Mouse (Mus musculus) CH12.LX (cell line): ENCODE data around the gene Olfr870. TPM values are rescaled to one million over a fixed set of nuclear protein-coding genes. Genes with fewer than 3 reads are reported as not detected.
"Not testable (repeated sequence)": the region's sequence is repeated elsewhere in the genome, so short reads cannot be mapped to it uniquely, and the experiment has no call there.

ENCODE experiments used
- DNase-seq: peaks from one replicate; pipeline ENCODE4 v3.0.0-alpha.2; 2013; ENCODE audit errors: extremely low read depth
- H3K27ac ChIP-seq: 2 replicates; pipeline ENCODE4 v1.5.1; 2012; ENCODE audit warnings: low read depth, mild to moderate bottlenecking, control low read depth, moderate library complexity; ENCODE audit not compliant: insufficient read depth
- H3K27me3 ChIP-seq: replicated peaks from 2 replicates; pipeline ENCODE3; 2012; ENCODE audit warnings: inconsistent platforms
- H3K36me3 ChIP-seq, 2 experiments: replicated peaks in 1 of 2; 2 replicates each; pipeline versions ENCODE3 to v1.6.1; 2012; ENCODE audit warnings: inconsistent platforms in 1 of 2, low read length in 1 of 2, mild to moderate bottlenecking in 1 of 2, mixed read lengths in 1 of 2, moderate library complexity in 1 of 2; ENCODE audit not compliant: control insufficient read depth in 1 of 2, insufficient read depth in 1 of 2
- H3K4me1 ChIP-seq, 2 experiments: 2 replicates each; pipeline ENCODE4 v1.6.1; 2012; ENCODE audit warnings: inconsistent platforms in 1 of 2, moderate library complexity in 1 of 2; ENCODE audit not compliant: insufficient read depth in 2 of 2, control insufficient read depth in 1 of 2
- H3K4me2 ChIP-seq: 2 replicates; pipeline ENCODE4 v1.6.1; 2012; ENCODE audit warnings: low read depth, mild to moderate bottlenecking, control low read depth; ENCODE audit not compliant: poor library complexity, insufficient read depth, severe bottlenecking
- H3K4me3 ChIP-seq, 3 experiments: fragments of 150-350 bp in 1 of 3; sonication (generic) in 1 of 3; replicated peaks in 1 of 3; 2 replicates each; pipeline versions ENCODE3 to v1.5.1; 2011 to 2012; ENCODE audit warnings: low read depth in 2 of 3, low read length in 2 of 3, mild to moderate bottlenecking in 2 of 3, moderate library complexity in 2 of 3, control low read depth in 1 of 3, improper control_type of control experiment in 1 of 3, inconsistent platforms in 1 of 3, mixed read lengths in 1 of 3; ENCODE audit not compliant: poor library complexity in 1 of 3
- H3K79me2 ChIP-seq: replicated peaks from 2 replicates; pipeline ENCODE4 v1.6.1; 2012; ENCODE audit warnings: mild to moderate bottlenecking, moderate library complexity; ENCODE audit not compliant: control insufficient read depth, poor library complexity, insufficient read depth, severe bottlenecking; ENCODE audit errors: extremely low read depth
- H3K9ac ChIP-seq: 2 replicates; pipeline ENCODE4 v1.6.1; 2012; ENCODE audit warnings: low read depth, mild to moderate bottlenecking, control low read depth, moderate library complexity; ENCODE audit not compliant: insufficient read depth
- H3K9me3 ChIP-seq: replicated peaks from 2 replicates; pipeline ENCODE3; 2012; ENCODE audit warnings: low read length, inconsistent platforms, mixed read lengths
- BHLHE40 ChIP-seq: IDR thresholded peaks from 2 replicates; pipeline ENCODE4 v1.6.1; 2011; ENCODE audit warnings: mild to moderate bottlenecking, low read depth, low read length, improper control_type of control experiment
- CHD2 ChIP-seq: IDR thresholded peaks from 2 replicates; pipeline ENCODE4 v1.6.1; 2011; ENCODE audit warnings: low read length, improper control_type of control experiment
- E2F4 ChIP-seq: IDR thresholded peaks from 2 replicates; pipeline ENCODE4 v1.6.1; 2011; ENCODE audit warnings: low read depth, low read length, improper control_type of control experiment; ENCODE audit not compliant: insufficient replicate concordance
- GABPA ChIP-seq: IDR thresholded peaks from 2 replicates; pipeline ENCODE4 v1.6.1; 2012; ENCODE audit warnings: low read depth, low read length, improper control_type of control experiment, inconsistent platforms; ENCODE audit not compliant: insufficient replicate concordance
- HCFC1 ChIP-seq: IDR thresholded peaks from 2 replicates; pipeline ENCODE4 v1.6.1; 2012; ENCODE audit warnings: low read depth, mild to moderate bottlenecking, inconsistent platforms, low read length, improper control_type of control experiment
- JUND ChIP-seq: conservative IDR thresholded peaks from 2 replicates; pipeline ENCODE4 v1.6.1; 2011; ENCODE audit warnings: low read depth, low read length, improper control_type of control experiment
- MAFK ChIP-seq: IDR thresholded peaks from 2 replicates; pipeline ENCODE4 v1.6.1; 2011; ENCODE audit warnings: low read length, improper control_type of control experiment; ENCODE audit not compliant: insufficient replicate concordance
- MAZ ChIP-seq: IDR thresholded peaks from 2 replicates; pipeline ENCODE4 v1.6.1; 2012; ENCODE audit warnings: low read depth, mild to moderate bottlenecking, inconsistent platforms, low read length, improper control_type of control experiment, moderate library complexity
- MXI1 ChIP-seq: IDR thresholded peaks from 2 replicates; pipeline ENCODE4 v1.6.1; 2011; ENCODE audit warnings: mild to moderate bottlenecking, low read depth, low read length, improper control_type of control experiment
- NRF1 ChIP-seq: IDR thresholded peaks from 2 replicates; pipeline ENCODE4 v1.6.1; 2014; ENCODE audit warnings: low read depth, mild to moderate bottlenecking, inconsistent platforms, low read length, improper control_type of control experiment, moderate library complexity
- POLR2A ChIP-seq: IDR thresholded peaks from 2 replicates; pipeline ENCODE4 v1.6.1; 2011; ENCODE audit warnings: low read depth, mild to moderate bottlenecking, improper control_type of control experiment, low read length
- POLR2AphosphoS2 ChIP-seq: IDR thresholded peaks from 2 replicates; pipeline ENCODE4 v1.6.1; 2011; ENCODE audit warnings: low read depth, low read length, improper control_type of control experiment
- RAD21 ChIP-seq: IDR thresholded peaks from 2 replicates; pipeline ENCODE4 v1.6.1; 2011; ENCODE audit warnings: low read depth, mild to moderate bottlenecking, low read length, improper control_type of control experiment, moderate library complexity
- RCOR1 ChIP-seq: conservative IDR thresholded peaks from 2 replicates; pipeline ENCODE4 v1.6.1; 2012; ENCODE audit warnings: low read depth, mild to moderate bottlenecking, inconsistent platforms, low read length, improper control_type of control experiment
- TBP ChIP-seq: conservative IDR thresholded peaks from 2 replicates; pipeline ENCODE4 v1.6.1; 2011; ENCODE audit warnings: low read depth, low read length, improper control_type of control experiment
- TCF12 ChIP-seq: IDR thresholded peaks from 2 replicates; pipeline ENCODE4 v1.6.1; 2014; ENCODE audit warnings: low read depth, mild to moderate bottlenecking, inconsistent platforms, low read length, improper control_type of control experiment
- UBTF ChIP-seq: IDR thresholded peaks from 2 replicates; pipeline ENCODE4 v1.6.1; 2012; ENCODE audit warnings: low read depth, mild to moderate bottlenecking, inconsistent platforms, low read length, improper control_type of control experiment, moderate library complexity
- USF2 ChIP-seq: conservative IDR thresholded peaks from 2 replicates; pipeline ENCODE4 v1.6.1; 2011; ENCODE audit warnings: low read depth, low read length, improper control_type of control experiment
- ZMIZ1 ChIP-seq: IDR thresholded peaks from 2 replicates; pipeline ENCODE4 v1.6.1; 2012; ENCODE audit warnings: low read depth, mild to moderate bottlenecking, inconsistent platforms, low read length, improper control_type of control experiment
- ZNF384 ChIP-seq: IDR thresholded peaks from 2 replicates; pipeline ENCODE4 v1.6.1; 2012; ENCODE audit warnings: low read depth, low read length, improper control_type of control experiment, inconsistent platforms
- dilution Hi-C: fragments of 300-500 bp; cut with MboI; formaldehyde crosslinking; loops from 2 replicates; pipeline ENCODE4 v1.14.3; 2020; ENCODE audit warnings: low sequenced_read_pairs; ENCODE audit not compliant: extremely low pct_unique_long_range_greater_than_20kb, extremely low pct_ligation_motif_present
- in situ Hi-C: fragments of 300-500 bp; cut with MboI; formaldehyde crosslinking; loops from 3 replicates; pipeline ENCODE4 v1.14.3; 2019; ENCODE audit warnings: low sequenced_read_pairs, low pct_ligation_motif_present, low pct_unique_long_range_greater_than_20kb, mixed read lengths
- polyA plus RNA-seq: library from polyadenylated mRNA; unstranded; fragments of >175 nt; gene quantifications from 2 replicates; pipeline ENCODE4 v1.2.1, GENCODE M21; 2012; ENCODE audit warnings: low read depth; ENCODE audit not compliant: insufficient read length
- total RNA-seq, 2 experiments: library from RNA; depleted of rRNA; stranded (reverse); fragments of 300-350 nt in 1 of 2; fragments of >200 nt in 1 of 2; gene quantifications; 2 replicates each; pipeline ENCODE4 v1.2.3; 2012 to 2014

The Olfr870 gene
- total and polyA plus RNA-seq, 3 experiments: not detected

- Histone ChIP-seq H3K27ac (no peak overlapping the region), H3K9me3 (no peaks in the 10 kb centered on the region), H3K9ac (no peak overlapping the region), H3K4me1 (no peaks in the 10 kb centered on the region), H3K4me2 (no peak overlapping the region), H3K27me3 (no peaks in the 10 kb centered on the region), H3K4me3 (no peak overlapping the region), H3K36me3 (no peaks in the 10 kb centered on the region), H3K79me2 (no peaks in the 10 kb centered on the region)
- no peak for DNase-seq
- dilution Hi-C loops (no loop called here), in situ Hi-C loops (no loop called here)
- TF ChIP-seq E2F4: no peak
- TF ChIP-seq TBP: no peak
- TF ChIP-seq ZNF384: no peak
- no peak for TF ChIP-seq BHLHE40
- no peak for TF ChIP-seq ZMIZ1
- no peak for TF ChIP-seq RAD21
- no peak for TF ChIP-seq TCF12
- no peak for TF ChIP-seq HCFC1
- no peak for TF ChIP-seq GABPA
- no peak for TF ChIP-seq JUND
- TF ChIP-seq POLR2AphosphoS2: no peak
- TF ChIP-seq UBTF: no peak
- TF ChIP-seq MAFK: no peak
- TF ChIP-seq MXI1: no peak
- no peak for TF ChIP-seq CHD2
- no peak for TF ChIP-seq NRF1
- TF ChIP-seq RCOR1: no peak
- TF ChIP-seq MAZ: no peak
- no peak for TF ChIP-seq USF2
Observed at GRCm38 (mm10) chr9:20211477-20211876, 37.6 kb upstream of the Olfr870 start.

- no peak overlapping the region for H3K27ac ChIP-seq
- dilution Hi-C loops: no loop called here
- H3K36me3 ChIP-seq: no peaks in the 10 kb centered on the region
- TF ChIP-seq MAFK (no peak), POLR2A (no peak)
- H3K4me3 ChIP-seq: no peak overlapping the region
- in situ Hi-C loops: no loop called here
- no peak overlapping the region for H3K4me2 ChIP-seq
- no peaks in the 10 kb centered on the region for H3K79me2 ChIP-seq
- H3K27me3 ChIP-seq: no peaks in the 10 kb centered on the region
- no peaks in the 10 kb centered on the region for H3K9me3 ChIP-seq
- DNase-seq: no peak
- no peak overlapping the region for H3K9ac ChIP-seq
- no peaks in the 10 kb centered on the region for H3K4me1 ChIP-seq
Observed at GRCm38 (mm10) chr9:20210812-20211211, 37.0 kb upstream of the Olfr870 start.

DNA sequence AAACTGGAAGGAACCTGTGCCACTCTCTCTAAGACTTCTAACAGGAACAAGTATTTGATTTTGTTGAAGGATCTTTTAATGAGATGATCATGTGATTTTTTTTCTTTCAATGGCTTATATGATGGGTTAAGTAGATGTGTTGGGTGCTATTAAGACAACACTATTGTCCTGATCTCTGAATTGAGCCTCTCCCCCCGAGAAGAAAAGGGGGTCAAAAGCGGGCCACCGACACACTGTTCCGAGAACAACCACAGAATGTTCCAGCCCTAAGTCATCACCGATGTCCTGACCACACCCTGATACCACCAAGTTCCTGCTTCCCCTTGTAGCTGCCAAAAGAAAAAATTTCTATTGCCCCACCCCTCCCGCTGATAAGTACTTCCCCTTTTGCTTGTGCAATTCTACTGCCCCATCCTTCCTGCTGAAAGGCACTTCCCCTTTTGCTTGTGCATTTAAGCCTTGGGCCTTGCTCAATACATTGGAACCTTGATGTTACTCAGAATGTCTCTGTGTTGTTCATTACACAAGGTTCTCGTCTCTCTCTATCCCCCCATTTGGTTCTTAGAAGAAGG is 29.6 kb upstream of the Olfr870 start:
- H3K4me2 ChIP-seq, dilution Hi-C loops, H3K9me3 ChIP-seq, H3K36me3 ChIP-seq, H3K4me1 ChIP-seq, H3K27me3 ChIP-seq, in situ Hi-C loops, H3K79me2 ChIP-seq, H3K27ac ChIP-seq, DNase-seq, H3K4me3 ChIP-seq, H3K9ac ChIP-seq: not testable (repeated sequence)
